Mouse (Mus musculus) mouse embryonic stem cell (cell line): ENCODE results near the gene Nod1.

Source experiments
- in situ Hi-C, 2 experiments: fragments of 300-500 bp; cut with MboI; formaldehyde crosslinking; loops; 1 replicate in 1 of 2; 3 replicates in 1 of 2; pipeline ENCODE4 v1.14.3; 2019 to 2020; ENCODE audit warnings: low sequenced_read_pairs in 2 of 2, low pct_unique_long_range_greater_than_20kb in 1 of 2, mixed read lengths in 1 of 2; ENCODE audit not compliant: unreplicated experiment in 1 of 2

The Nod1 gene

GRCm38 (mm10) chr6:54972111-54972928 lies at the start of gene Nod1:
Gene Nod1 (minus strand): TSS chr6:54972612.
- in situ Hi-C loops, result no loop called here

GRCm38 (mm10) chr6:55021806-55022205 lies 49.4 kb upstream of the Nod1 start:
- in situ Hi-C loops, result no loop called here

GRCm38 (mm10) chr6:55018417-55018816 lies 46.0 kb upstream of the Nod1 start:
- in situ Hi-C loops, result loop anchor here in 1 of 2 experiments (5.0 to 10.0 kb wide), 2 partner anchors 104 to 149 kb away; no protein-coding TSS in a partner anchor

GRCm38 (mm10) chr6:55016710-55017583 lies 44.5 kb upstream of the Nod1 start:
- in situ Hi-C loops, result loop anchor here in 1 of 2 experiments (5.0 to 10.0 kb wide), 2 partner anchors 102 to 150 kb away; no protein-coding TSS in a partner anchor

GRCm38 (mm10) chr6:55016236-55016635 lies 43.8 kb upstream of the Nod1 start:
- in situ Hi-C loops, result loop anchor here in 1 of 2 experiments (5.0 to 10.0 kb wide), 2 partner anchors 101 to 151 kb away; no protein-coding TSS in a partner anchor

- in situ Hi-C loops, result loop anchor here in 1 of 2 experiments (10.0 kb wide), 1 partner anchor 99 kb away; no protein-coding TSS in a partner anchor
Observed at GRCm38 (mm10) chr6:55014184-55014583, 41.8 kb upstream of the Nod1 start.

- in situ Hi-C loops, result loop anchor here in 1 of 2 experiments (10.0 kb wide), 1 partner anchor 98 kb away; no protein-coding TSS in a partner anchor
Observed at GRCm38 (mm10) chr6:55012516-55012915, 40.1 kb upstream of the Nod1 start.

- in situ Hi-C loops, result loop anchor here in 1 of 2 experiments (10.0 kb wide), 1 partner anchor 96 kb away; no protein-coding TSS in a partner anchor
Observed at GRCm38 (mm10) chr6:55010330-55011091, 38.1 kb upstream of the Nod1 start.

GRCm38 (mm10) chr6:55009391-55010230 lies 37.2 kb upstream of the Nod1 start:
- in situ Hi-C loops, result loop anchor here in 1 of 2 experiments (10.0 kb wide), 1 partner anchor 95 kb away; no protein-coding TSS in a partner anchor

GRCm38 (mm10) chr6:55008401-55008800 lies 36.0 kb upstream of the Nod1 start:
- in situ Hi-C loops, result no loop called here

GRCm38 (mm10) chr6:55003559-55003958 lies 31.1 kb upstream of the Nod1 start:
- in situ Hi-C loops, result no loop called here

- in situ Hi-C loops, result no loop called here
Observed at GRCm38 (mm10) chr6:55002438-55002837, 30.0 kb upstream of the Nod1 start.

- in situ Hi-C loops, result no loop called here
Observed at GRCm38 (mm10) chr6:55001320-55001719, 28.9 kb upstream of the Nod1 start.

- in situ Hi-C loops, result no loop called here
Observed at GRCm38 (mm10) chr6:54997726-54998125, 25.3 kb upstream of the Nod1 start.

- in situ Hi-C loops, result no loop called here
Observed at GRCm38 (mm10) chr6:54996361-54996760, 23.9 kb upstream of the Nod1 start.

GRCm38 (mm10) chr6:54992734-54993260 lies 20.4 kb upstream of the Nod1 start, which contains the start of gene Ggct:
Gene Ggct (minus strand): TSS chr6:54992950.
- in situ Hi-C loops, result no loop called here

- in situ Hi-C loops, result no loop called here
Observed at GRCm38 (mm10) chr6:54992141-54992540, 19.7 kb upstream of the Nod1 start.
